Mouse (Mus musculus) forelimb bud, embryonic 11.5 days (tissue): ENCODE measurements around the gene Megf11.
"Not testable (repeated sequence)": the region's sequence is repeated elsewhere in the genome, so short reads cannot be mapped to it uniquely, and the experiment has no call there.

Experiments
- DNase-seq: peaks from one replicate; pipeline ENCODE4 v3.0.0-alpha.2; 2012; ENCODE audit warnings: low read depth, low spot score

Megf11 gene

DNA sequence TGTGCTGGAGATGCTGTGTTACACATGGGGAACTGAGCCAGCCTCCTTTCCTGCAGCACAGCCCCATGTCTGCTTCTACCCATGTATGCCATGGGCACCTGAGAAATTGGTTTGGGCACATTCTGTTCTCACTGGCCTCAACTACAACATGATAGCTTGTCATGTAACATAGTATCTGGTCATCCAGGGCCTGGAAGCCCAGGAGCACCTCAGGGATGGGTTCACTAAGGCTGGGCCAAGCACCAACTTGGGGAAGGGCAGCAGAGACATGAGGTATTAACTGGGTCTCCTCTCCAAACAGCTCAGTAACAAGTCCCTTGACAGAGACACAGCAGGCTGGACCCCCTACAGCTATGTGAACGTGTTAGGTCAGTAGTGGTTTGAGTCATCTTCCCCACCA is 311.6 kb downstream of the Megf11 start:
- DNase-seq: no peak

DNA sequence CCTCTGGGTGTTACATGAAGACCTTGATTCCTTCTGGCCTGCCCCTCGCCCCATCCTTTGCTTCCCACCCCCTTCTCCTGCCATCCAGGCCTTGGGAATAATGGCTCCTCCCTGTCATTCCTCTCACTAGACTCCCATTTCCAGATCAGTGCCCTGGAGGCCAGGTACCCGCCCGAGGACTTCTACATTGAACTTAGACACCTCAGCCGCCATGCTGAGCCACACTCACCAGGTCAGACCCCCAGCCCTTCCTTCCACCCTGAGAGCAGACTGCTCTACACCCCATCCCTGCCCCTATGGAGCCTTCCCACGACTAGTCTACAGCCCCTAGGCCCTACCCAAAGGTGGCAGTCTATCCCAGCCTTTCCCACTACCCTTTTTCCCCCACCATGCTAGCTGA is 312.3 kb downstream of the Megf11 start:
- DNase-seq: no peak

DNA sequence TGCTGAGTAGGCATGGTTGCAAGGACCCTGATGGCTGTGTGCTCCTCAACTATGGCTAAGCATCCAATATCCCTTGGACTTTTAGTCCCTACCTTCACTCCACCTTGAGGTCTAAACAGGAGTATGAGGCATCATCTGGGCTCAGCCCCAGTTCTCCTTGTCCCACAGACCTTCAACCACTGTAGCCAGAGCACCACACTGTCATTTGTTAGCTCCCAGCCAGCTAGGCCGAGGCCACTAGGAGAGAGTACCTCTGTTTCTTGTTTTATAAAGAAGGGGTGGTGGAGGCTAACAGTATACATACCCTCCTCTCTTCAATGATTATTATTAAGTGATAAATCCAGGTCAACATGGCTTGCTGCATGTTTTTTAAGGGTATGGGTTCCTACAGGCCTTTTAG is 313.2 kb downstream of the Megf11 start:
- no peak for DNase-seq

- no peak for DNase-seq
Observed at GRCm38 (mm10) chr9:64700451-64701311, 315.3 kb downstream of the Megf11 start.

GRCm38 (mm10) chr9:64701651-64702050 is 316.2 kb downstream of the Megf11 start:
- DNase-seq: no peak

DNA sequence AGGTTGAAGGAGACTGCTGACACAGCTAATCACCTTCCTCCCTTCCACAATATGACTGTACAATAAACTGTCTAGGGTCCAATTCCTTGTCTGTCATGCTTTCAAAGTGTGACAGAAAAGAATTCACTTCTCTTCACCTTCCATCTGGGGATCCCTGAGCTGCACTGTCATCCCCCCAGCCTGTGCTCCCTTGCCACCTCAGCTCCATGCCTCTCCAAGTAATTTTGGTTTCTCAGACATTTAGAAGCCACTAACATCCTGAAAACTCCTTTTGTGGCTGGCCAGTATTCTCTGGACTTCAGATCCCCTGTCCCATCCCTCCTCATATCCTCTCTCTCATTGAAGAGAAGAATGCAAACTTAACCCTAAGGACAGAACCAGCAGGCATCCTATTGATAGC is 317.0 kb downstream of the Megf11 start:
- DNase-seq: no peak

GRCm38 (mm10) chr9:64702937-64703336 is 317.5 kb downstream of the Megf11 start:
- DNase-seq: no peak

DNA sequence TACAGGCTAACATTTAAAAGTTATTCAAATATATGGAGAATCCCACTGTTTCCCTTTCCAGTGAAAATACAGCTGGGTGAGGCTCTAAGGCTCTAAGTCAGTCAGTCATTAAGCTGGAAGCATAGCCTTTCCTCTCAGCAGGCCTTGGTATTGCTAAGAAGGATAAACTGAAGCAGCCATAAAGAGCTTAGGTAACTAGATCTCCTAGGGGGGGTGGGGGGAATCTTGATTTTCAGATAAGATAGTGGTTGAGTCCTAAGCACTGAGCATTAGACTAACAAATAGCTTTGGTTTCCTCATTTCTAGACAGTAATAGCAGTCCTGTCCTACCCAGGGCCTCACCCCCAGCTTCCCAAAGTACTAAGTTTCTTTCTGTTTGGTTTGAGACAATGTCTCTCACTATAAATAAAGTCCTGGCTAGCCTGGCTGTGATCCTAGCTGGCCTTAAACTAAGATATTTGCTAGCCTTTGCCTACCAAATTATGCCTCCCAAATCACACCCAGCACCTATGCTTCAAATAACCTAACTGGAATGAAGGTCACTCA is 318.1 kb downstream of the Megf11 start:
- no peak for DNase-seq

- DNase-seq: no peak
Observed at GRCm38 (mm10) chr9:64704073-64704840, 318.8 kb downstream of the Megf11 start.

DNA sequence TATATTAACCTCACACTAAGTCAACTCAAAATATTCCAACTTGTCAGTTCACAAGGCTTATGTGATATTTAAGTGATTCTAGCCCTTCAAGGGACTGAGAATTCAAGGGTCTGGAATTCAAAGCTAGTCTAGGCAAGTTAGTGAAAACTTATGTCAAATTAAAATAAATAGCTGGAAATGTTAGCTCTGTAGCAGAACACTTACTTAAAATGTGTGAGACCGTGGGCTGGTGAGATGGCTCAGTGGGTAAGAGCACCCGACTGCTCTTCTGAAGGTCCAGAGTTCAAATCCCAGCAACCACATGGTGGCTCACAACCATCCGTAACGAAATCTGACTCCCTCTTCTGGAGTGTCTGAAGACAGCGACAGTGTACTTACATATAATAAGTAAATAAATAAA is 324.9 kb downstream of the Megf11 start:
- not testable (repeated sequence) for DNase-seq

DNA sequence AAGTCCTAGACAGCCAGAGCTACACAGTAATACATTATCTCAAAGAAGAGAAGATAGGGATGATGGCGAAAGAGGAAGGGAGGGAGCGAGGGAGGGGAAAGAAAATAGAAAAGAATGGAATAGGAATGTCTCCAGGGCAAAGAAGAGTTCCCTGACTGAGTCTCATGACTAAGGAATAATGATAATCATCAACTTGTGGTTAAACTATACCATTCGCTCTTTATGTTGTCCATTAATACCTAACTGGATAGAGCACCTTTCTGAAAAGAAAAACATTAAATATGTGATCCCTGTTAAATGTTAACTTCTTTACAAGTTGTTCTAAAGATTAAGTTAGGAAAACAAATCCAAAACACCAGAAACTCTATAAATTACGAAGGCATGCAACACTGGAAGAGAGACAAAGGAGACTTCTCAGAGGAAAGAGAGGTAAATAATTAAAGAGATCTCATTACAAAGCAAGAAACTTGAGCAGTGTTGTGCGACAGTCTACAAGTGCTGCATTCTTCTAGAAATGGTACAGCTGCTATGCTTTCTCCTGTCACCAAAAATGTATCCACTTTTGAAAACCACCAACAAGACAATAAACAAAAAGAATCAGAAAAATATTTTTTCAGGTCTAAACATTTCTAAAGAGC is 334.2 kb downstream of the Megf11 start:
- no peak for DNase-seq

GRCm38 (mm10) chr9:64726454-64726853 is 341.0 kb downstream of the Megf11 start:
- no peak for DNase-seq

GRCm38 (mm10) chr9:64731029-64731560 is 345.7 kb downstream of the Megf11 start:
- DNase-seq: no peak

GRCm38 (mm10) chr9:64734166-64734565 is 348.7 kb downstream of the Megf11 start:
- DNase-seq: no peak

DNA sequence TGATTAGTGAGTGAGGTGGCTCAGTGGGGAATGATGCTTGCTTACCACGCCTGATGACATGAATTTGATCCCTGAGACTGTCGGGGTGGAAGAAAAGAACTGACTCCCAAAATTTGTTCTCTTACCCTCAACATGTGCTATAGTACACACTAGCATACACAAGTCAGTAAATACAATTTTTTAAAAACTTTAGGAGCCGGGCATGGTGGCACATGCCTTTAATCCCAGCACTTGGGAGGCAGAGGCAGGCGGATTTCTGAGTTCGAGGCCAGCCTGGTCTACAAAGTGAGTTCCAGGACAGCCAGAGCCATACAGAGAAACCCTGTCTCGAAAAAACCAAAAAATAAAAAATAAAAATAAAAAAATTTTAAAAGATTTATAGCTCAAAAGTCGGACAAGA is 349.6 kb downstream of the Megf11 start:
- not testable (repeated sequence) for DNase-seq

- no peak for DNase-seq
Observed at GRCm38 (mm10) chr9:64736076-64736638, 350.7 kb downstream of the Megf11 start.

- peak; percentile 54 for DNase-seq
Observed at GRCm38 (mm10) chr9:64736639-64737405, 351.4 kb downstream of the Megf11 start.

GRCm38 (mm10) chr9:64737406-64738201 is 352.2 kb downstream of the Megf11 start, which contains the start of gene Rab11a:
TSS of gene Rab11a (minus strand) at chr9:64737758.
- peak; percentile 94 for DNase-seq

- no peak for DNase-seq
Observed at GRCm38 (mm10) chr9:64739001-64739400, 353.6 kb downstream of the Megf11 start.

- DNase-seq: no peak
Observed at GRCm38 (mm10) chr9:64742453-64742852, 357.0 kb downstream of the Megf11 start.
